ENCODE assay signal across 19 mouse cellular contexts in genomic region chr4:8109906-8110567, GRCm38 (mm10).
DNase-seq lines count a peak whose midpoint lies in the region; ATAC-seq and TF ChIP-seq lines count a peak whose summit lies in the region.
"Had no signal": no experiment of that assay in that cellular context is flagged by ENCODE, and none has a peak within 500 bp of the region (broad histone marks: within the 10 kb centered on the region; RNA-seq: fewer than 3 reads in every experiment).

No protein-coding gene starts in this region.

- no peak for ATAC-seq in neural tube, embryonic 15.5 days (ENCODE audit: low FRiP score)
- peak; percentile 62; the same call in 1 of the 2 replicates for ATAC-seq in forebrain, embryonic 13.5 days
- no peak for ATAC-seq in midbrain, postnatal 0 days (ENCODE audit: low FRiP score)

- H3K36me3 ChIP-seq in neural tube, embryonic 15.5 days: no peaks in the 10 kb centered on the region
- no peaks in the 10 kb centered on the region for H3K36me3 ChIP-seq in forebrain, embryonic 13.5 days (ENCODE audit: poor library complexity, severe bottlenecking)
- no peaks in the 10 kb centered on the region for H3K36me3 ChIP-seq in midbrain, postnatal 0 days (ENCODE audit: insufficient read depth, low read length)
- H3K36me3 ChIP-seq: embryonic facial prominence, embryonic 15.5 days; heart, embryonic 12.5 days had no signal

- peak overlapping the region; percentile 34 for H3K4me2 ChIP-seq in neural tube, embryonic 15.5 days
- H3K4me2 ChIP-seq in forebrain, embryonic 13.5 days: peak overlapping the region; percentile 54
- peak overlapping the region; percentile 35 for H3K4me2 ChIP-seq in midbrain, postnatal 0 days (ENCODE audit: low read depth, low read length, poor library complexity, severe bottlenecking)
- H3K4me2 ChIP-seq: embryonic facial prominence, embryonic 15.5 days; heart, embryonic 12.5 days had no signal

- H3K4me1 ChIP-seq in neural tube, embryonic 15.5 days: no peaks in the 10 kb centered on the region
- H3K4me1 ChIP-seq in forebrain, embryonic 13.5 days: 0 out of 2 replicates have a peak, but pooled peaks cover 5% of the 10 kb centered on the region
- no peaks in the 10 kb centered on the region for H3K4me1 ChIP-seq in midbrain, postnatal 0 days (ENCODE audit: insufficient read depth, low read length)
- H3K4me1 ChIP-seq: embryonic facial prominence, embryonic 15.5 days had no signal

- no peaks in the 10 kb centered on the region for H3K27me3 ChIP-seq in neural tube, embryonic 15.5 days (replicated peaks)
- H3K27me3 ChIP-seq in forebrain, embryonic 13.5 days: no peaks in the 10 kb centered on the region
- H3K27me3 ChIP-seq in midbrain, postnatal 0 days (ENCODE audit: insufficient read depth, low read length): no peaks in the 10 kb centered on the region
- H3K27me3 ChIP-seq: embryonic facial prominence, embryonic 15.5 days; heart, embryonic 12.5 days had no signal

- H3K9ac ChIP-seq in neural tube, embryonic 15.5 days (replicated peaks): no peak overlapping the region
- peak overlapping the region; percentile 40 for H3K9ac ChIP-seq in forebrain, embryonic 13.5 days
- no peak overlapping the region for H3K9ac ChIP-seq in midbrain, postnatal 0 days (replicated peaks; ENCODE audit: low read length, poor library complexity, severe bottlenecking)
- H3K9ac ChIP-seq: embryonic facial prominence, embryonic 15.5 days; heart, embryonic 12.5 days had no signal

- no peaks in the 10 kb centered on the region for H3K9me3 ChIP-seq in neural tube, embryonic 15.5 days (replicated peaks)
- H3K9me3 ChIP-seq in forebrain, embryonic 13.5 days (replicated peaks): no peaks in the 10 kb centered on the region
- no peaks in the 10 kb centered on the region for H3K9me3 ChIP-seq in midbrain, postnatal 0 days (ENCODE audit: low read length)
- H3K9me3 ChIP-seq: embryonic facial prominence, embryonic 15.5 days; heart, embryonic 12.5 days had no signal

- peak; percentile 2 for DNase-seq in embryo, embryonic 10.5 days (ENCODE audit: low spot score)
- no peak for DNase-seq in embryo, embryonic 9.5 days (ENCODE audit: extremely low spot score)
- no peak for DNase-seq in neural tube, embryonic 10.5 days (ENCODE audit: extremely low spot score, low spot score)
- no peak for DNase-seq in midbrain, postnatal 0 days (ENCODE audit: low spot score)
- DNase-seq in heart, adult 9 months (ENCODE audit: low spot score in 2 of 2): no peak
- DNase-seq in layer of hippocampus, adult 9-10 months (ENCODE audit: low spot score): no peak
- DNase-seq: adrenal gland, postnatal 10 days; cerebellum, adult 18-20 months; gastrocnemius, postnatal 36 days; kidney, adult 2 months; kidney, postnatal 14 days; left cerebral cortex, postnatal 4 days; lung, adult 18-20 months; thymus, postnatal 25 days had no signal

- no peak overlapping the region for H3K4me3 ChIP-seq in neural tube, embryonic 15.5 days (replicated peaks)
- peak overlapping the region; percentile 18; the same call in 1 of the 2 replicates for H3K4me3 ChIP-seq in forebrain, embryonic 13.5 days
- no peak overlapping the region for H3K4me3 ChIP-seq in midbrain, postnatal 0 days (ENCODE audit: low read depth, low read length)
- H3K4me3 ChIP-seq: embryonic facial prominence, embryonic 15.5 days; heart, embryonic 12.5 days had no signal

- WGBS in neural tube, embryonic 15.5 days: 56% methylated on average over 16 of the region's 16 CpGs
- WGBS in forebrain, embryonic 13.5 days: 16% methylated on average over 16 of the region's 16 CpGs
- WGBS in midbrain, postnatal 0 days: 42% methylated on average over 16 of the region's 16 CpGs

- no peak overlapping the region for H3K27ac ChIP-seq in neural tube, embryonic 15.5 days (replicated peaks)
- no peak overlapping the region for H3K27ac ChIP-seq in forebrain, embryonic 13.5 days
- no peak overlapping the region for H3K27ac ChIP-seq in midbrain, postnatal 0 days (ENCODE audit: low read depth, low read length)
- H3K27ac ChIP-seq: embryonic facial prominence, embryonic 15.5 days; stomach, postnatal 0 days had no signal

- TF ChIP-seq CTCF in midbrain, postnatal 0 days (IDR thresholded peaks at IDR 0.05): no peak
